Mouse (Mus musculus): Measurements from ENCODE around the gene Prrx2. TPM values are rescaled to one million over a fixed set of nuclear protein-coding genes. Genes with fewer than 3 reads are reported as not detected.

Gene Prrx2
- polyA plus RNA-seq, 1 experiment from 2014 or later = 24.4 TPM

- H3K9ac ChIP-seq (ENCODE audit: low read length) = no peak overlapping the region
- DNase-seq (ENCODE audit: low spot score, missing footprints) (peak; percentile 56), ATAC-seq (ENCODE audit: low FRiP score) (no peak)
- no peaks in the 10 kb centered on the region for H3K4me1 ChIP-seq (ENCODE audit: control insufficient read depth, insufficient read depth, low read length)
- no peaks in the 10 kb centered on the region for H3K36me3 ChIP-seq (ENCODE audit: control insufficient read depth, insufficient read depth, low read length)
- no peak overlapping the region for H3K4me2 ChIP-seq
- H3K27me3 ChIP-seq (ENCODE audit: control insufficient read depth, insufficient read depth, low read length) = no peaks in the 10 kb centered on the region
- H3K9me3 ChIP-seq (ENCODE audit: control insufficient read depth, low read length) = no peaks in the 10 kb centered on the region
- H3K27ac ChIP-seq (ENCODE audit: low read depth, low read length) = no peak overlapping the region
- H3K4me3 ChIP-seq (ENCODE audit: low read depth, low read length) = no peak overlapping the region
- WGBS = 95% methylated on average over 7 of the region's 7 CpGs
These were observed 82.9 kb downstream of the Prrx2 start for GRCm38 (mm10) chr2:30917649-30918048.

- DNase-seq (ENCODE audit: low spot score, missing footprints) = no peak
- ATAC-seq (ENCODE audit: low FRiP score) = no peak
- no peak overlapping the region for H3K4me3 ChIP-seq (ENCODE audit: low read depth, low read length)
- no peaks in the 10 kb centered on the region for H3K9me3 ChIP-seq (ENCODE audit: control insufficient read depth, low read length)
- 59% methylated on average over 6 of the region's 6 CpGs for WGBS
- no peaks in the 10 kb centered on the region for H3K36me3 ChIP-seq (ENCODE audit: control insufficient read depth, insufficient read depth, low read length)
- no peaks in the 10 kb centered on the region for H3K4me1 ChIP-seq (ENCODE audit: control insufficient read depth, insufficient read depth, low read length)
- no peak overlapping the region for H3K9ac ChIP-seq (ENCODE audit: low read length)
- H3K27me3 ChIP-seq (ENCODE audit: control insufficient read depth, insufficient read depth, low read length) = no peaks in the 10 kb centered on the region
- no peak overlapping the region for H3K27ac ChIP-seq (ENCODE audit: low read depth, low read length)
- H3K4me2 ChIP-seq = no peak overlapping the region
These were observed 83.4 kb downstream of the Prrx2 start for GRCm38 (mm10) chr2:30918126-30918525.

- Histone ChIP-seq H3K4me2 (no peak overlapping the region), H3K4me3 (ENCODE audit: low read depth, low read length) (no peak overlapping the region), H3K36me3 (ENCODE audit: control insufficient read depth, insufficient read depth, low read length) (no peaks in the 10 kb centered on the region), H3K9me3 (ENCODE audit: control insufficient read depth, low read length) (no peaks in the 10 kb centered on the region), H3K9ac (ENCODE audit: low read length) (no peak overlapping the region), H3K4me1 (ENCODE audit: control insufficient read depth, insufficient read depth, low read length) (no peaks in the 10 kb centered on the region), H3K27ac (ENCODE audit: low read depth, low read length) (no peak overlapping the region), H3K27me3 (ENCODE audit: control insufficient read depth, insufficient read depth, low read length) (no peaks in the 10 kb centered on the region)
- no peak for ATAC-seq (ENCODE audit: low FRiP score)
- 57% methylated on average over 8 of the region's 8 CpGs for WGBS
- DNase-seq (ENCODE audit: low spot score, missing footprints) = peak; percentile 79
These were observed 84.1 kb downstream of the Prrx2 start for GRCm38 (mm10) chr2:30918780-30919329.

- Histone ChIP-seq H3K27me3 (ENCODE audit: control insufficient read depth, insufficient read depth, low read length) (no peaks in the 10 kb centered on the region), H3K27ac (ENCODE audit: low read depth, low read length) (no peak overlapping the region), H3K9me3 (ENCODE audit: control insufficient read depth, low read length) (no peaks in the 10 kb centered on the region), H3K9ac (ENCODE audit: low read length) (no peak overlapping the region), H3K4me1 (ENCODE audit: control insufficient read depth, insufficient read depth, low read length) (no peaks in the 10 kb centered on the region), H3K4me3 (ENCODE audit: low read depth, low read length) (no peak overlapping the region), H3K4me2 (no peak overlapping the region), H3K36me3 (ENCODE audit: control insufficient read depth, insufficient read depth, low read length) (no peaks in the 10 kb centered on the region)
- ATAC-seq (ENCODE audit: low FRiP score) (no peak), DNase-seq (ENCODE audit: low spot score, missing footprints) (no peak)
- WGBS = 83% methylated on average over 7 of the region's 7 CpGs
These were observed 85.4 kb downstream of the Prrx2 start for GRCm38 (mm10) chr2:30920216-30920615.

GRCm38 (mm10) chr2:30923099-30923498, 88.3 kb downstream of the Prrx2 start:
- DNase-seq (ENCODE audit: low spot score, missing footprints) = peak; percentile 31
- WGBS = 83% methylated on average over 3 of the region's 3 CpGs
- no peaks in the 10 kb centered on the region for H3K9me3 ChIP-seq (ENCODE audit: control insufficient read depth, low read length)
- H3K36me3 ChIP-seq (ENCODE audit: control insufficient read depth, insufficient read depth, low read length) = no peaks in the 10 kb centered on the region
- H3K4me2 ChIP-seq = no peak overlapping the region
- H3K9ac ChIP-seq (ENCODE audit: low read length) = no peak overlapping the region
- H3K4me3 ChIP-seq (ENCODE audit: low read depth, low read length) = no peak overlapping the region
- no peak overlapping the region for H3K27ac ChIP-seq (ENCODE audit: low read depth, low read length)
- H3K27me3 ChIP-seq (ENCODE audit: control insufficient read depth, insufficient read depth, low read length) = no peaks in the 10 kb centered on the region
- H3K4me1 ChIP-seq (ENCODE audit: control insufficient read depth, insufficient read depth, low read length) = no peaks in the 10 kb centered on the region
- no peak for ATAC-seq (ENCODE audit: low FRiP score)

- H3K4me2 ChIP-seq = no peak overlapping the region
- DNase-seq (ENCODE audit: low spot score, missing footprints) (peak; percentile 54), ATAC-seq (ENCODE audit: low FRiP score) (no peak)
- no peak overlapping the region for H3K9ac ChIP-seq (ENCODE audit: low read length)
- H3K4me3 ChIP-seq (ENCODE audit: low read depth, low read length) = no peak overlapping the region
- WGBS = 73% methylated on average over 4 of the region's 4 CpGs
- H3K9me3 ChIP-seq (ENCODE audit: control insufficient read depth, low read length) = no peaks in the 10 kb centered on the region
- no peaks in the 10 kb centered on the region for H3K36me3 ChIP-seq (ENCODE audit: control insufficient read depth, insufficient read depth, low read length)
- peaks cover 5% of the 10 kb centered on the region; the same call in 1 of the 2 replicates for H3K4me1 ChIP-seq (ENCODE audit: control insufficient read depth, insufficient read depth, low read length)
- no peak overlapping the region for H3K27ac ChIP-seq (ENCODE audit: low read depth, low read length)
- no peaks in the 10 kb centered on the region; the same call in none of the 2 replicates for H3K27me3 ChIP-seq (ENCODE audit: control insufficient read depth, insufficient read depth, low read length)
These were observed 90.4 kb downstream of the Prrx2 start for GRCm38 (mm10) chr2:30925181-30925580.

GRCm38 (mm10) chr2:30926381-30926780, 91.6 kb downstream of the Prrx2 start:
- 77% methylated on average over 4 of the region's 4 CpGs for WGBS
- Histone ChIP-seq H3K9me3 (ENCODE audit: control insufficient read depth, low read length) (no peaks in the 10 kb centered on the region), H3K36me3 (ENCODE audit: control insufficient read depth, insufficient read depth, low read length) (no peaks in the 10 kb centered on the region), H3K9ac (ENCODE audit: low read length) (no peak overlapping the region), H3K27ac (ENCODE audit: low read depth, low read length) (no peak overlapping the region), H3K4me1 (ENCODE audit: control insufficient read depth, insufficient read depth, low read length) (peaks cover 5% of the 10 kb centered on the region; the same call in 1 of the 2 replicates), H3K4me2 (no peak overlapping the region), H3K4me3 (ENCODE audit: low read depth, low read length) (no peak overlapping the region), H3K27me3 (ENCODE audit: control insufficient read depth, insufficient read depth, low read length) (no peaks in the 10 kb centered on the region; the same call in none of the 2 replicates)
- no peak for ATAC-seq (ENCODE audit: low FRiP score)
- DNase-seq (ENCODE audit: low spot score, missing footprints) = peak; percentile 37

GRCm38 (mm10) chr2:30927151-30927781, 92.5 kb downstream of the Prrx2 start:
- Histone ChIP-seq H3K36me3 (ENCODE audit: control insufficient read depth, insufficient read depth, low read length) (no peaks in the 10 kb centered on the region), H3K27me3 (ENCODE audit: control insufficient read depth, insufficient read depth, low read length) (no peaks in the 10 kb centered on the region; the same call in none of the 2 replicates), H3K27ac (ENCODE audit: low read depth, low read length) (no peak overlapping the region), H3K4me2 (no peak overlapping the region), H3K4me3 (ENCODE audit: low read depth, low read length) (no peak overlapping the region), H3K9ac (ENCODE audit: low read length) (no peak overlapping the region), H3K4me1 (ENCODE audit: control insufficient read depth, insufficient read depth, low read length) (peaks cover 5% of the 10 kb centered on the region; the same call in 1 of the 2 replicates), H3K9me3 (ENCODE audit: control insufficient read depth, low read length) (no peaks in the 10 kb centered on the region)
- WGBS = 65% methylated on average over 9 of the region's 9 CpGs
- ATAC-seq (ENCODE audit: low FRiP score) (no peak), DNase-seq (ENCODE audit: low spot score, missing footprints) (peak; percentile 74)

- Histone ChIP-seq H3K4me3 (ENCODE audit: low read depth, low read length) (no peak overlapping the region), H3K36me3 (ENCODE audit: control insufficient read depth, insufficient read depth, low read length) (no peaks in the 10 kb centered on the region), H3K4me2 (no peak overlapping the region), H3K4me1 (ENCODE audit: control insufficient read depth, insufficient read depth, low read length) (peaks cover 5% of the 10 kb centered on the region; the same call in 1 of the 2 replicates), H3K9me3 (ENCODE audit: control insufficient read depth, low read length) (no peaks in the 10 kb centered on the region), H3K27ac (ENCODE audit: low read depth, low read length) (no peak overlapping the region), H3K9ac (ENCODE audit: low read length) (no peak overlapping the region), H3K27me3 (ENCODE audit: control insufficient read depth, insufficient read depth, low read length) (no peaks in the 10 kb centered on the region; the same call in none of the 2 replicates)
- ATAC-seq (ENCODE audit: low FRiP score) (no peak), DNase-seq (ENCODE audit: low spot score, missing footprints) (peak; percentile 98)
- 24% methylated on average over 14 of the region's 14 CpGs for WGBS
These were observed 93.3 kb downstream of the Prrx2 start for GRCm38 (mm10) chr2:30927844-30928628.
